9 mouse cellular contexts compared by ENCODE assay signal in genomic region chr19:44474158-44474557, GRCm38 (mm10). TPM values are rescaled to one million over a fixed set of nuclear protein-coding genes. Genes with fewer than 3 reads are reported as not detected.
DNase-seq lines count a peak whose midpoint lies in the region; ATAC-seq and TF ChIP-seq lines count a peak whose summit lies in the region.
"Had no signal": no experiment of that assay in that cellular context is flagged by ENCODE, and none has a peak within 500 bp of the region (broad histone marks: within the 10 kb centered on the region; RNA-seq: fewer than 3 reads in every experiment).

No protein-coding gene starts in this region.

- H3K4me1 ChIP-seq in midbrain, embryonic 14.5 days (ENCODE audit: control insufficient read depth, insufficient read depth, low read length): no peaks in the 10 kb centered on the region
- no peaks in the 10 kb centered on the region for H3K4me1 ChIP-seq in midbrain, embryonic 13.5 days (replicated peaks)
- no peaks in the 10 kb centered on the region for H3K4me1 ChIP-seq in limb, embryonic 14.5 days (ENCODE audit: control insufficient read depth, insufficient read depth, low read length)
- H3K4me1 ChIP-seq in thymus, adult 2 months (replicated peaks; ENCODE audit: control insufficient read depth, insufficient read depth, low read length): no peaks in the 10 kb centered on the region

- no peaks in the 10 kb centered on the region for H3K36me3 ChIP-seq in midbrain, embryonic 14.5 days (ENCODE audit: control insufficient read depth, insufficient read depth, low read length)
- no peaks in the 10 kb centered on the region for H3K36me3 ChIP-seq in midbrain, embryonic 13.5 days
- no peaks in the 10 kb centered on the region for H3K36me3 ChIP-seq in limb, embryonic 14.5 days (ENCODE audit: control insufficient read depth, insufficient read depth, low read length)
- H3K36me3 ChIP-seq in thymus, adult 2 months (ENCODE audit: control insufficient read depth, insufficient read depth, low read length): no peaks in the 10 kb centered on the region

- H3K9me3 ChIP-seq in midbrain, embryonic 14.5 days (ENCODE audit: control insufficient read depth, low read length): no peaks in the 10 kb centered on the region
- H3K9me3 ChIP-seq in midbrain, embryonic 13.5 days: no peaks in the 10 kb centered on the region
- H3K9me3 ChIP-seq in limb, embryonic 14.5 days (ENCODE audit: control insufficient read depth, low read length): no peaks in the 10 kb centered on the region

- peak; percentile 98 for TF ChIP-seq CTCF in thymus, adult 2 months (IDR thresholded peaks at IDR 0.05; ENCODE audit: borderline replicate concordance, control insufficient read depth, extremely low read depth, insufficient read depth, low read length, poor library complexity)

- no peak overlapping the region for H3K9ac ChIP-seq in midbrain, embryonic 14.5 days (replicated peaks; ENCODE audit: low read length)
- no peak overlapping the region for H3K9ac ChIP-seq in midbrain, embryonic 13.5 days (replicated peaks)
- no peak overlapping the region for H3K9ac ChIP-seq in limb, embryonic 14.5 days (ENCODE audit: low read depth, low read length, severe bottlenecking)

- no peak for ATAC-seq in midbrain, embryonic 14.5 days (ENCODE audit: low FRiP score, low TSS enrichment)
- ATAC-seq in midbrain, embryonic 13.5 days: no peak
- no peak for ATAC-seq in limb, embryonic 14.5 days (ENCODE audit: low FRiP score, low read depth)

- no peak overlapping the region for H3K4me2 ChIP-seq in midbrain, embryonic 14.5 days (ENCODE audit: low read length)
- no peak overlapping the region for H3K4me2 ChIP-seq in midbrain, embryonic 13.5 days (replicated peaks)
- no peak overlapping the region for H3K4me2 ChIP-seq in limb, embryonic 14.5 days (replicated peaks; ENCODE audit: low read depth, low read length, severe bottlenecking)

- peaks cover 6% of the 10 kb centered on the region; the same call in 1 of the 2 replicates for H3K27me3 ChIP-seq in midbrain, embryonic 14.5 days (ENCODE audit: control insufficient read depth, insufficient read depth, low read length)
- H3K27me3 ChIP-seq in midbrain, embryonic 13.5 days: peaks cover 30% of the 10 kb centered on the region
- no peaks in the 10 kb centered on the region for H3K27me3 ChIP-seq in limb, embryonic 14.5 days (ENCODE audit: control insufficient read depth, insufficient read depth, low read length)
- H3K27me3 ChIP-seq in thymus, adult 2 months (ENCODE audit: control insufficient read depth, insufficient read depth, low read length): no peaks in the 10 kb centered on the region

- DNase-seq in midbrain, embryonic 14.5 days: peak; percentile 77
- peak; percentile 72 for DNase-seq in c-Kit-positive CD71-positive TER-119-positive erythroid progenitor cells, embryonic 14.5 days (ENCODE audit: low spot score)
- DNase-seq in frontal cortex, postnatal 10 days (ENCODE audit: low spot score in 2 of 2): peak; percentile 34 to 59
- peak; percentile 91 for DNase-seq in kidney, adult 9 months
- DNase-seq in limb, embryonic 14.5 days (ENCODE audit: low spot score): peak; percentile 66
- DNase-seq in ovary, adult 18-20 months (ENCODE audit: low spot score): peak; percentile 59
- peak; percentile 83 for DNase-seq in thymus, adult 2 months

- H3K4me3 ChIP-seq in midbrain, embryonic 14.5 days (replicated peaks; ENCODE audit: low read depth, low read length): no peak overlapping the region
- no peak overlapping the region for H3K4me3 ChIP-seq in midbrain, embryonic 13.5 days (replicated peaks)
- no peak overlapping the region for H3K4me3 ChIP-seq in limb, embryonic 14.5 days (replicated peaks; ENCODE audit: low read length)
- no peak overlapping the region for H3K4me3 ChIP-seq in thymus, adult 2 months (ENCODE audit: control insufficient read depth, insufficient read depth, low read length)

- WGBS in midbrain, embryonic 14.5 days: 2% methylated on average over 10 of the region's 10 CpGs
- 4% methylated on average over 10 of the region's 10 CpGs for WGBS in midbrain, embryonic 13.5 days
- WGBS in limb, embryonic 14.5 days: 4% methylated on average over 10 of the region's 10 CpGs
- WGBS in thymus, adult 2 months: 6% methylated on average over 10 of the region's 10 CpGs

- no peak overlapping the region for H3K27ac ChIP-seq in midbrain, embryonic 14.5 days (replicated peaks; ENCODE audit: low read depth, low read length)
- no peak overlapping the region for H3K27ac ChIP-seq in midbrain, embryonic 13.5 days
- H3K27ac ChIP-seq in limb, embryonic 14.5 days (replicated peaks; ENCODE audit: low read depth, low read length): no peak overlapping the region
- no peak overlapping the region for H3K27ac ChIP-seq in thymus, adult 2 months (ENCODE audit: control insufficient read depth, insufficient read depth, low read length)

- no peak for TF ChIP-seq POLR2A in limb, embryonic 14.5 days (IDR thresholded peaks at IDR 0.05; ENCODE audit: borderline replicate concordance, extremely low read depth, insufficient read depth, insufficient read length)
- TF ChIP-seq POLR2A in thymus, adult 2 months (IDR thresholded peaks at IDR 0.05; ENCODE audit: control insufficient read depth, extremely low read depth, insufficient read depth, low read length, poor library complexity): no peak

RNA-seq across cellular contexts. Expression of gene Wnt8b, which starts 19.1 kb away (rescaled TPM):
- 0.54 and 1.2 TPM in 2 replicates for polyA plus RNA-seq in midbrain, embryonic 14.5 days (2014; fragmentation: Nextera tagmentation; extraction: Ambion mirVana)
- polyA plus RNA-seq in midbrain, embryonic 13.5 days (2015; fragmentation: Nextera tagmentation; extraction: Ambion mirVana): 8.0 and 11.8 TPM in 2 replicates
- polyA plus RNA-seq in limb, embryonic 14.5 days (2012; rRNA removed): 0.03 and 0.04 TPM in 2 replicates
- not detected in 2 replicates for polyA plus RNA-seq in limb, embryonic 14.5 days (2014; fragmentation: Nextera tagmentation; extraction: Ambion mirVana)
- polyA plus RNA-seq in thymus, adult 2 months (2012; rRNA removed): 6.1 and 6.6 TPM in 2 replicates
- polyA plus RNA-seq: heart, embryonic 14.5 days had no signal
